Mouse (Mus musculus) ES-E14 (cell line): ENCODE results near the gene Gtf2h4. TPM values are rescaled to one million over a fixed set of nuclear protein-coding genes. Genes with fewer than 3 reads are reported as not detected.

ENCODE experiments used
- DNase-seq: peaks from one replicate; pipeline ENCODE4 v3.0.0-alpha.2; 2013; ENCODE audit warnings: low read depth, low spot score
- H3K27ac ChIP-seq: 2 replicates; pipeline ENCODE4 v1.5.1; 2012; ENCODE audit warnings: low read depth, mild to moderate bottlenecking, low read length, moderate library complexity, mixed read lengths; ENCODE audit not compliant: poor library complexity, insufficient read depth, severe bottlenecking
- H3K36me3 ChIP-seq: 2 replicates; pipeline ENCODE4 v1.6.1; 2012; ENCODE audit warnings: mild to moderate bottlenecking, low read length, moderate library complexity, mixed read lengths; ENCODE audit not compliant: control insufficient read depth, poor library complexity, insufficient read depth, severe bottlenecking
- H3K4me1 ChIP-seq, 2 experiments: fragments of 150-350 bp in 1 of 2; sonication (generic) in 1 of 2; 2 replicates each; pipeline ENCODE4 v1.6.1; 2012; ENCODE audit warnings: low read length in 2 of 2, mild to moderate bottlenecking in 1 of 2, mixed read lengths in 1 of 2; ENCODE audit not compliant: control insufficient read depth in 2 of 2, insufficient read depth in 2 of 2, poor library complexity in 1 of 2
- H3K4me3 ChIP-seq, 2 experiments: fragments of 150-350 bp in 1 of 2; sonication (generic) in 1 of 2; 2 replicates each; pipeline ENCODE4 v1.5.1; 2012; ENCODE audit warnings: low read length in 2 of 2, low read depth in 1 of 2, mild to moderate bottlenecking in 1 of 2, mixed read lengths in 1 of 2; ENCODE audit not compliant: insufficient read depth in 1 of 2, poor library complexity in 1 of 2, severe bottlenecking in 1 of 2
- H3K9ac ChIP-seq: 2 replicates; pipeline ENCODE4 v1.6.1; 2012; ENCODE audit warnings: low read depth, mild to moderate bottlenecking, low read length, mixed read lengths; ENCODE audit not compliant: poor library complexity, insufficient read depth, severe bottlenecking
- H3K9me3 ChIP-seq: fragments of 150-350 bp; sonication (generic); 2 replicates; pipeline ENCODE4 v1.6.1; 2012; ENCODE audit warnings: low read depth, mild to moderate bottlenecking, low read length; ENCODE audit not compliant: control insufficient read depth, insufficient read depth
- CHD2 ChIP-seq: IDR thresholded peaks from 2 replicates; pipeline ENCODE4 v1.6.1; 2014; ENCODE audit warnings: mild to moderate bottlenecking, low read depth, low read length, inconsistent platforms
- HCFC1 ChIP-seq: IDR thresholded peaks from 2 replicates; pipeline ENCODE4 v1.6.1; 2012; ENCODE audit warnings: low read length, inconsistent platforms, borderline replicate concordance; ENCODE audit not compliant: insufficient read depth
- MAFK ChIP-seq: IDR thresholded peaks from 2 replicates; pipeline ENCODE4 v1.6.1; 2014; ENCODE audit warnings: mild to moderate bottlenecking, low read depth, low read length, inconsistent platforms; ENCODE audit not compliant: insufficient read depth
- ZC3H11A ChIP-seq: IDR thresholded peaks from 2 replicates; pipeline ENCODE4 v1.6.1; 2012; ENCODE audit warnings: low read depth, mild to moderate bottlenecking, inconsistent platforms, low read length, borderline replicate concordance
- ZNF384 ChIP-seq: IDR thresholded peaks from 2 replicates; pipeline ENCODE4 v1.6.1; 2012; ENCODE audit warnings: low read depth, low read length, inconsistent platforms
- in situ Hi-C, 2 experiments: fragments of 600-800 bp; cut with MboI; formaldehyde crosslinking; loops; one replicate each; pipeline ENCODE4 v1.15.1; 2025; ENCODE audit warnings: low sequenced_read_pairs in 2 of 2, inconsistent platforms in 1 of 2; ENCODE audit not compliant: unreplicated experiment in 2 of 2
- total RNA-seq: library from RNA; depleted of rRNA; stranded (reverse); fragments of 300-350 nt; gene quantifications from 2 replicates; pipeline ENCODE4 v1.2.3, GENCODE M21; 2012

The Gtf2h4 gene
- total RNA-seq, 1 experiment, result 75.3 TPM

- no peak for DNase-seq
Observed at GRCm38 (mm10) chr17:35672527-35672926, 1.0 kb downstream of the Gtf2h4 start.

GRCm38 (mm10) chr17:35671846-35672245, 1.7 kb downstream of the Gtf2h4 start:
- no peak overlapping the region for H3K9ac ChIP-seq
- H3K9me3 ChIP-seq, result no peaks in the 10 kb centered on the region
- DNase-seq, result no peak
- peaks cover 23% of the 10 kb centered on the region; the same call in 1 of the 2 replicates for H3K36me3 ChIP-seq
- in situ Hi-C loops, result no loop called here
- H3K4me3 ChIP-seq, result no peak overlapping the region
- no peaks in the 10 kb centered on the region; a peak in 1 of 4 replicates for H3K4me1 ChIP-seq
- H3K27ac ChIP-seq, result no peak overlapping the region
- TF ChIP-seq HCFC1, result no peak
- no peak for TF ChIP-seq CHD2
- no peak for TF ChIP-seq ZC3H11A
- no peak for TF ChIP-seq MAFK
- TF ChIP-seq ZNF384, result no peak

More at GRCm38 (mm10) chr17:35672527-35672926, 1.0 kb downstream of the Gtf2h4 start:
- Histone ChIP-seq H3K9ac (no peak overlapping the region), H3K36me3 (peaks cover 23% of the 10 kb centered on the region; the same call in 1 of the 2 replicates), H3K9me3 (no peaks in the 10 kb centered on the region), H3K4me1 (no peaks in the 10 kb centered on the region; a peak in 1 of 4 replicates), H3K4me3 (0 out of 4 replicates have a peak overlapping the region, but pooled peaks of 1 of the 2 experiments have one; percentile 88), H3K27ac (no peak overlapping the region)
- TF ChIP-seq HCFC1 (no peak), ZNF384 (no peak), CHD2 (no peak), MAFK (no peak), ZC3H11A (no peak)
- in situ Hi-C loops, result no loop called here

- no peaks in the 10 kb centered on the region for H3K9me3 ChIP-seq
- peaks cover 26% of the 10 kb centered on the region; the same call in 1 of the 2 replicates for H3K36me3 ChIP-seq
- DNase-seq, result no peak
- H3K27ac ChIP-seq, result no peak overlapping the region
- TF ChIP-seq MAFK (no peak), CHD2 (no peak), HCFC1 (no peak), ZNF384 (no peak), ZC3H11A (no peak)
- H3K4me1 ChIP-seq, result peaks cover 0 to 9% of the 10 kb centered on the region in 2 experiments; a peak in 1 of 4 replicates
- in situ Hi-C loops, result no loop called here
- H3K9ac ChIP-seq, result no peak overlapping the region; the same call in 1 of the 2 replicates
- no peak overlapping the region for H3K4me3 ChIP-seq
Observed at GRCm38 (mm10) chr17:35669731-35670130, 3.8 kb downstream of the Gtf2h4 start.

GRCm38 (mm10) chr17:35667334-35668065, 6.0 kb downstream of the Gtf2h4 start, which contains the start of gene Vars2:
TSS of gene Vars2 (minus strand) at chr17:35667592.
- H3K36me3 ChIP-seq, result peaks cover 43% of the 10 kb centered on the region
- TF ChIP-seq ZC3H11A, result no peak
- no peak for TF ChIP-seq CHD2
- TF ChIP-seq HCFC1, result no peak
- no peak for TF ChIP-seq MAFK
- TF ChIP-seq ZNF384, result no peak

More at GRCm38 (mm10) chr17:35667334-35668065, 6.0 kb downstream of the Gtf2h4 start, which contains the start of gene Vars2:
- Histone ChIP-seq H3K9me3 (no peaks in the 10 kb centered on the region), H3K9ac (peak within 1 kb of the TSS; percentile 85), H3K4me3 (peak within 1 kb of the TSS; percentile 84 to 85), H3K27ac (peak within 1 kb of the TSS; percentile 57), H3K4me1 (peaks cover 0 to 9% of the 10 kb centered on the region in 2 experiments; a peak in 1 of 4 replicates)
- in situ Hi-C loops, result no loop called here
- DNase-seq, result peak; percentile 87
